Mouse (Mus musculus): ENCODE measurements around the gene Sucnr1. TPM values are rescaled to one million over a fixed set of nuclear protein-coding genes. Genes with fewer than 3 reads are reported as not detected.

Sucnr1 gene
- polyA plus RNA-seq, 2 experiments: 1.1 to 1.2 TPM

DNA sequence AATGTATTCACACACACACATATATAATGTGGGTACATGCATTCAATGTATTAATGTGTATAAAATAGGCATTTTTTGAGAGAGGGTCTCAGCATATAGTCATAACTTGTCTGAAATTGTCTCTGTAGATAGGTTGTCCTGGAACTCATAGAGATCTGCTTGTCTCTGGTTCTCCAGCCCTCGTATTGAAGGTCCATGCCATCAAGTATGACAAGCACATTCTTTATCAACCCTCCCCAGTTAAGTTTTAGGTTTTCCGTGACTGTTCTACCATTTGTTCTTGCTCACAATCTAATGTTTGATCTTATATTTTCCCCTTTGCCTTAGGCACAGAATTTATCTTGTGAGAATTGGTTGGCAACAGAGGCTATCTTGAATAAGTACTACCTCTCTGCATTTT is 4.1 kb downstream of the Sucnr1 start:
- H3K9me3 ChIP-seq (ENCODE audit: control insufficient read depth, low read length): no peaks in the 10 kb centered on the region
- no peak for TF ChIP-seq POLR2A (IDR thresholded peaks at IDR 0.05; ENCODE audit: borderline replicate concordance, extremely low read depth, insufficient read depth, insufficient read length)
- no peaks in the 10 kb centered on the region for H3K4me1 ChIP-seq (ENCODE audit: control insufficient read depth, insufficient read depth, low read length)
- H3K27me3 ChIP-seq (ENCODE audit: control insufficient read depth, insufficient read depth, low read length): no peaks in the 10 kb centered on the region
- no peak for ATAC-seq (ENCODE audit: low FRiP score, low read depth)
- DNase-seq (ENCODE audit: low spot score): no peak
- 88% methylated on average over 2 of the region's 2 CpGs for WGBS
- no peak overlapping the region for H3K4me2 ChIP-seq (replicated peaks; ENCODE audit: low read depth, low read length, severe bottlenecking)
- no peak overlapping the region for H3K27ac ChIP-seq (replicated peaks; ENCODE audit: low read depth, low read length)
- H3K4me3 ChIP-seq (replicated peaks; ENCODE audit: low read length): no peak overlapping the region
- no peak overlapping the region for H3K9ac ChIP-seq (ENCODE audit: low read depth, low read length, severe bottlenecking)
- H3K36me3 ChIP-seq (ENCODE audit: control insufficient read depth, insufficient read depth, low read length): no peaks in the 10 kb centered on the region

DNA sequence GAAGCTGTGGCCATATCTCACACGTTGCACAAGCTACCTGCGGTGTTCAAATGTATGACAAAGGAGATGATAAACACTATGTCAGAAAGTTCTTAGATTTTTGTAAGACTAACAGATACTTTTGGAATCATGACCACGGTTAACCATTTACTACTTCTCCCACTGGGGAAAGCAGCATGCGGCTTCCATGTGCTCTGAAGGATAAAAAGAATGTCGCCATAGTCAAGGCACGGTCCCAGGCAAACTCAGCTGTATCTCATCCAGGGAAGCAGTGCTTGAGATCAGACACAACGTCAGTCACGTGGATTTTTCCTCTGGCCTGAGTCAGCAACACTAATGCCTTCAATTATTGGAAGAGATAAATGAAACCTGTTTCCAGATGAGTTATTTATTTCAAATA is 9.7 kb downstream of the Sucnr1 start:
- H3K4me1 ChIP-seq (ENCODE audit: control insufficient read depth, insufficient read depth, low read length): no peaks in the 10 kb centered on the region
- TF ChIP-seq POLR2A (IDR thresholded peaks at IDR 0.05; ENCODE audit: borderline replicate concordance, extremely low read depth, insufficient read depth, insufficient read length): no peak
- WGBS: 76% methylated on average over 8 of the region's 8 CpGs

DNA sequence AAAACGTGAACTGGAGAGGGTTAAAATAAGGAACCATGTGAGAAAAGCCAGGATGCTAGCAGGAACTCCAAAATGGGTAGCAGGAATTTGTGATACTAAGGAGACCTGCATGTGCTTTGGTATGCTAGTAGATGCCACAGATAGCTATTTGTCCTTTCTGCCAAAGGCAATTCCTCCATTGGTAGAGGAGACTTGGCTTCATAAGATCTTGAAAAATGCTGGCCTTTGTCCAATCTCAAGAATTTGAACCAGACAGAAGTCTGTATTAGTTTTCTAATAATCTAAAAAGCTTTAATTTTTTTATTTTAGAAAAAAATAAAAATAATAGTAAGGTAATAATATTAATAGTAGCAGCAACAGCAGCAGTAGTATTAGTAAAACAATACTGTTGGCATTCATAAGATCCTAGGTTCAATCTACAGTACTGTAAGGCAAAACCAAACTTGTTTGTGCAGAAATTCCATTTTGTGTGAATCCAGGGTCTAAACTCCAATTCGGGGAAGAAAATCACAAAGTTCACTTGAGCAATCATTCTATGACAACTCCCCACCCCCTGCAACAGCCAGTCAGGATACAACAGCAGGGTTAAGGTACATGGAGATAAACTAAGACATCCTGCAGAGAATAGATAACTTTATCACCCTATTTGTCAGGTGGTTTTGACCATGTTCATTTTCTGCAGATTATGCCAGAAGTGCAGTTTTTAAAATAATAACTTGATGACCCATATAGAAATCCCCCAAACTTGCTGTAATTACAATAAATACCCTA is 12.9 kb downstream of the Sucnr1 start:
- Histone ChIP-seq H3K36me3 (ENCODE audit: control insufficient read depth, insufficient read depth, low read length) (no peaks in the 10 kb centered on the region), H3K9me3 (ENCODE audit: control insufficient read depth, low read length) (no peaks in the 10 kb centered on the region), H3K27ac (replicated peaks; ENCODE audit: low read depth, low read length) (no peak overlapping the region), H3K9ac (ENCODE audit: low read depth, low read length, severe bottlenecking) (no peak overlapping the region), H3K27me3 (ENCODE audit: control insufficient read depth, insufficient read depth, low read length) (no peaks in the 10 kb centered on the region), H3K4me3 (replicated peaks; ENCODE audit: low read length) (no peak overlapping the region), H3K4me2 (replicated peaks; ENCODE audit: low read depth, low read length, severe bottlenecking) (no peak overlapping the region), H3K4me1 (ENCODE audit: control insufficient read depth, insufficient read depth, low read length) (no peaks in the 10 kb centered on the region)
- TF ChIP-seq POLR2A (IDR thresholded peaks at IDR 0.05; ENCODE audit: borderline replicate concordance, extremely low read depth, insufficient read depth, insufficient read length): no peak
- DNase-seq (ENCODE audit: low spot score) (no peak), ATAC-seq (ENCODE audit: low FRiP score, low read depth) (no peak)
- WGBS: 77% methylated on average over 2 of the region's 2 CpGs

More for the DNA sequence above, 9.7 kb downstream of the Sucnr1 start:
- Histone ChIP-seq H3K9ac (ENCODE audit: low read depth, low read length, severe bottlenecking) (no peak overlapping the region), H3K4me3 (replicated peaks; ENCODE audit: low read length) (no peak overlapping the region), H3K27ac (replicated peaks; ENCODE audit: low read depth, low read length) (no peak overlapping the region), H3K27me3 (ENCODE audit: control insufficient read depth, insufficient read depth, low read length) (no peaks in the 10 kb centered on the region), H3K36me3 (ENCODE audit: control insufficient read depth, insufficient read depth, low read length) (no peaks in the 10 kb centered on the region), H3K9me3 (ENCODE audit: control insufficient read depth, low read length) (no peaks in the 10 kb centered on the region), H3K4me2 (replicated peaks; ENCODE audit: low read depth, low read length, severe bottlenecking) (no peak overlapping the region)
- no peak for DNase-seq (ENCODE audit: low spot score)
- no peak for ATAC-seq (ENCODE audit: low FRiP score, low read depth)

DNA sequence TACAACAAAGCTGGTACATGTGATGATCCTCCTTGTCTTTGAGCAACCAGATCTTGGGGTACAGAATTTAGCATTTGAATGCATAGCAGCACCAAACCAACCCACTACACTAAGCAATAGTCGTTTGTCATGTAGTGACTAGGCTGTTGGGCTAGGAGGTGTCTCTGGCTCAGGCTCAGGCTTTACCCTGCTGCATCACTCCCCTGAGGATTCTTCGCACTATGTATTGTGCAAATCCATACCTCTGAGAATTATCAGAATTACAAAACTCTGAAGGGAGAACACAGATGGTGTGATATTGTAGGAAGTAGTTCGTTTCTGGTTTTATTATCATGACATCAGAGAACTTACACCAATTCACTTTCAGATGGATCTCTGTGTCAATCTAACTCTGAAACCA is 15.3 kb downstream of the Sucnr1 start:
- Histone ChIP-seq H3K9ac (ENCODE audit: low read depth, low read length, severe bottlenecking) (no peak overlapping the region), H3K9me3 (ENCODE audit: control insufficient read depth, low read length) (no peaks in the 10 kb centered on the region), H3K4me3 (replicated peaks; ENCODE audit: low read length) (no peak overlapping the region), H3K27me3 (ENCODE audit: control insufficient read depth, insufficient read depth, low read length) (no peaks in the 10 kb centered on the region), H3K4me2 (replicated peaks; ENCODE audit: low read depth, low read length, severe bottlenecking) (no peak overlapping the region), H3K27ac (replicated peaks; ENCODE audit: low read depth, low read length) (no peak overlapping the region), H3K36me3 (ENCODE audit: control insufficient read depth, insufficient read depth, low read length) (no peaks in the 10 kb centered on the region), H3K4me1 (ENCODE audit: control insufficient read depth, insufficient read depth, low read length) (no peaks in the 10 kb centered on the region)
- DNase-seq (ENCODE audit: low spot score): no peak
- 79% methylated on average over 3 of the region's 3 CpGs for WGBS
- no peak for ATAC-seq (ENCODE audit: low FRiP score, low read depth)
- TF ChIP-seq POLR2A (IDR thresholded peaks at IDR 0.05; ENCODE audit: borderline replicate concordance, extremely low read depth, insufficient read depth, insufficient read length): no peak

DNA sequence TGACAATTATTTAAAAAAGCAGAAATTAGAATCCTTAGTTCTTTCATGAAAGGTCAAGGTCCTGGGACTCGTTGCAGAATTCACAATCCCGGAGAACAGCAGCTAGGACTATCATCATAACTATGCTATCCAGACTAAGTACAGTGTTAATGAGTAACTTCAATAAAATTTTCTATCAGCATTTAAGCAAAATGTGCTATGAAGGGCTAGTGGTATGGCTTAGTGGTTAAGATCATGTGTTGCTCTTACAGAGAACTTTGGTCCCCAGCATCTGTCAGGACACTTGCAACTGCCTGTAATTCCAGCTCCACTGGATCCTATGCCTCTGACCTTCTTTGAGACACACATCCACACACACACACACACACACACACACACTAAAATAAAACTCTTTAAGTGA is 15.8 kb downstream of the Sucnr1 start:
- Histone ChIP-seq H3K4me3 (replicated peaks; ENCODE audit: low read length) (no peak overlapping the region), H3K27me3 (ENCODE audit: control insufficient read depth, insufficient read depth, low read length) (no peaks in the 10 kb centered on the region), H3K27ac (replicated peaks; ENCODE audit: low read depth, low read length) (no peak overlapping the region), H3K4me1 (ENCODE audit: control insufficient read depth, insufficient read depth, low read length) (no peaks in the 10 kb centered on the region), H3K9me3 (ENCODE audit: control insufficient read depth, low read length) (no peaks in the 10 kb centered on the region), H3K4me2 (replicated peaks; ENCODE audit: low read depth, low read length, severe bottlenecking) (no peak overlapping the region), H3K9ac (ENCODE audit: low read depth, low read length, severe bottlenecking) (no peak overlapping the region), H3K36me3 (ENCODE audit: control insufficient read depth, insufficient read depth, low read length) (no peaks in the 10 kb centered on the region)
- WGBS: 91% methylated on average over 2 of the region's 2 CpGs
- DNase-seq (ENCODE audit: low spot score) (no peak), ATAC-seq (ENCODE audit: low FRiP score, low read depth) (no peak)
- TF ChIP-seq POLR2A (IDR thresholded peaks at IDR 0.05; ENCODE audit: borderline replicate concordance, extremely low read depth, insufficient read depth, insufficient read length): no peak
